Mouse (Mus musculus) ES-E14 (cell line): ENCODE data around the gene Zfp697.

ENCODE experiments used
- CHD2 ChIP-seq: IDR thresholded peaks from 2 replicates; pipeline ENCODE4 v1.6.1; 2014; ENCODE audit warnings: mild to moderate bottlenecking, low read depth, low read length, inconsistent platforms
- ZNF384 ChIP-seq: IDR thresholded peaks from 2 replicates; pipeline ENCODE4 v1.6.1; 2012; ENCODE audit warnings: low read depth, low read length, inconsistent platforms

GRCm38 (mm10) chr3:98635145-98635544 lies 252.9 kb downstream of the Zfp697 start:
- TF ChIP-seq CHD2, result no peak
- TF ChIP-seq ZNF384, result no peak
